Mouse (Mus musculus) thymus, adult 2 months (tissue): Measurements from ENCODE around the gene Tinf2. TPM values are rescaled to one million over a fixed set of nuclear protein-coding genes. Genes with fewer than 3 reads are reported as not detected.

Experiments
- DNase-seq: peaks from one replicate; pipeline ENCODE4 v3.0.0; 2021
- H3K27ac ChIP-seq: fragments of 200-500 bp; 2 replicates; pipeline ENCODE4 v1.5.1; 2012; ENCODE audit warnings: low read length, control low read depth; ENCODE audit not compliant: control insufficient read depth, insufficient read depth
- H3K27me3 ChIP-seq: fragments of 200-500 bp; 2 replicates; pipeline ENCODE4 v1.6.1; 2012; ENCODE audit warnings: mild to moderate bottlenecking, low read length, moderate library complexity, mixed read lengths; ENCODE audit not compliant: control insufficient read depth, insufficient read depth
- H3K36me3 ChIP-seq: fragments of 200-500 bp; 2 replicates; pipeline ENCODE4 v1.6.1; 2012; ENCODE audit warnings: mild to moderate bottlenecking, low read length, moderate library complexity; ENCODE audit not compliant: control insufficient read depth, insufficient read depth
- H3K4me1 ChIP-seq: fragments of 200-500 bp; replicated peaks from 2 replicates; pipeline ENCODE4 v1.6.1; 2012; ENCODE audit warnings: low read length; ENCODE audit not compliant: control insufficient read depth, insufficient read depth
- H3K4me3 ChIP-seq: fragments of 200-500 bp; 2 replicates; pipeline ENCODE4 v1.5.1; 2012; ENCODE audit warnings: mild to moderate bottlenecking, low read length, control low read depth, moderate library complexity; ENCODE audit not compliant: control insufficient read depth, insufficient read depth
- CTCF ChIP-seq: fragments of 200-500 bp; IDR thresholded peaks from 2 replicates; pipeline ENCODE4 v1.5.1; 2012; ENCODE audit warnings: mild to moderate bottlenecking, control low read depth, low read length, moderate library complexity, borderline replicate concordance; ENCODE audit not compliant: control insufficient read depth, poor library complexity, insufficient read depth; ENCODE audit errors: extremely low read depth
- POLR2A ChIP-seq: fragments of 200-500 bp; IDR thresholded peaks from 2 replicates; pipeline ENCODE4 v1.6.1; 2012; ENCODE audit warnings: mild to moderate bottlenecking, low read length, control low read depth, moderate library complexity; ENCODE audit not compliant: control insufficient read depth, poor library complexity, insufficient read depth; ENCODE audit errors: extremely low read depth
- WGBS: fragments of 180-500 bp; shearing (Covaris S2); methylation state at CpG from one replicate; pipeline ENCODE4 v1.1.7; 2018; 5-methylcytosine and 5-hydroxymethylcytosine counted together
- polyA plus RNA-seq: library from polyadenylated mRNA; depleted of rRNA; stranded (reverse); fragments of >200 nt; gene quantifications from 2 replicates; pipeline ENCODE4 v1.2.3, GENCODE M21; 2012; rRNA removed

Gene Tinf2
- polyA plus RNA-seq: 51.5 and 51.9 TPM in 2 replicates

DNA sequence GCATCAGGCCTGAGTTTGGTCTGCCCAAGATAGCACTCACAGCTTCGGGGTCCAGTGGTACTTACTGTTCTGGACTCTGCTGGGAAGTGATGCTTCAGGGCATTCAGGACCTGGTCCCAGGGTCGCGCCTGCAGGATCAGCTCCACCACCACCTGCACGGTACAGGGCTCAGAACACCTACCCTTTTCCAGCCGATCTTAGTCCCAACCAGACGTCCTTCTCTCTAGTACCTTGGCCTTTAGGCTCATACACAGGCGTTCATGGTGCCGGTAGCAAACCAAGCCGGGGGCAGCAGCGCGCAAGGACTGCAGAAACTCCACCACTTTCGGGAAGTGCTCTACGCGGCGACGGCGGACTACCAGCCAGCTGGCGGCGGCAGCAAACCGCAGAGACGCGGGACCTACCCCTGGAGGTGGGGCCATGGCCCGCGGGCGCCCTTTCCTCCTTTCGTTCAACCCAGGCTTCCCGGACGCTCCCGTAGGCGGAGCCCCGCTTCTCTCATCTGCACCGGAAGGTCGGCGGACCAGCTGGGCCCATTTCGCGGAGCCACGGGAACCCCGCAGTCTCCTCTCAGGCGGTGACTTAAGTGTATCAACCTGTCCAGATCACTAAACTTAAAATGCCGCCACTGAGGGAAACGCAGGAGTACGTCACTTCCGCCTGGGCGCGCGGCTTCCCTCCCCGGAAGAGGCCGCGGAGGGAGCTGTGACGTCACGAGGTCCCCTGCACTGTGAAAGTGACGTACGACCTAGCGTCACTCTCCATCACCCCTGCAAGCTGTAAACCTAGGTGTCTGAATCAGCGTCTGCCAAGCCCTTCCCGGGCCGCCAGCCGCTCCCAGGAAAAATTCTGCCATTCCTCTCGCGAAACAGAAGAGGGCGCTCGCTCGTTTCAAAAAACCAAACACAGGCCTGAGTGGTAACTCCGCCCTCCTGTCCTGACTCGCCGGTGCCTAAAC, at the start of gene Tinf2:
TSS of gene Tinf2 (minus strand) at position 661 of the 958 bp plus-strand sequence.
- TF ChIP-seq CTCF: peak; percentile 92
- TF ChIP-seq POLR2A: 0 out of 2 replicates have a peak, but pooled peaks have one; percentile 20
- peak within 1 kb of the TSS; percentile 62 for H3K4me3 ChIP-seq
- H3K27ac ChIP-seq: peak within 1 kb of the TSS; percentile 72
- H3K4me1 ChIP-seq: peaks cover 8% of the 10 kb centered on the region
- H3K27me3 ChIP-seq: no peaks in the 10 kb centered on the region
- peaks cover 34% of the 10 kb centered on the region for H3K36me3 ChIP-seq
- DNase-seq: peak; percentile 91
- under 1% methylated on average over 66 of the region's 66 CpGs for WGBS

DNA sequence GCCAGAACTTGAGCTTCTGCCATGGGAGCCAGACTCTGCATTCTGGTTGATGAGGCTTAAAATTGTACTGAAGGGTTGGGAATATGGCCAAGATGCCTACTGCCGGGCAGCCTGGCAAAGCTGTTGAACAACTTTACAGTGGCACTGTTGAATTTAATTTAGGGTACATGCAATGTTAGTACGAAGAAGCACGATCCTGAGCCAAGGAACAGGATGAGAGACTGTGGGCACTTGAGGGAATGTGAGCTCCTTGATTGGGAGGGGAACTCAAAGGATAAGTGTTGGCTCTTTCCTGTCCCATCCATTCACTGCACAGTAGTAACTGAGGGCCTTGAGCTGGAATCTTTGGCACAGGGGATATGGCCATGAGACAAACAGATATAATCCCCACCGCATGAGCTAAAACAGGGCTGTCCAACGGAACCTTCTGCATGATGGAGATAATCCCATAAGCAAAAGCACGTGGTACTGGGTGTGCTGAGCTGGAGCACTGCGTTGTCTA, 49.0 kb upstream of the Tinf2 start:
- 90% methylated on average over 7 of the region's 7 CpGs for WGBS
- H3K4me1 ChIP-seq: no peaks in the 10 kb centered on the region
- no peaks in the 10 kb centered on the region for H3K27me3 ChIP-seq
- no peak overlapping the region for H3K4me3 ChIP-seq
- H3K36me3 ChIP-seq: no peaks in the 10 kb centered on the region
- TF ChIP-seq POLR2A (no peak), CTCF (no peak)
- no peak for DNase-seq
- H3K27ac ChIP-seq: no peak overlapping the region

DNA sequence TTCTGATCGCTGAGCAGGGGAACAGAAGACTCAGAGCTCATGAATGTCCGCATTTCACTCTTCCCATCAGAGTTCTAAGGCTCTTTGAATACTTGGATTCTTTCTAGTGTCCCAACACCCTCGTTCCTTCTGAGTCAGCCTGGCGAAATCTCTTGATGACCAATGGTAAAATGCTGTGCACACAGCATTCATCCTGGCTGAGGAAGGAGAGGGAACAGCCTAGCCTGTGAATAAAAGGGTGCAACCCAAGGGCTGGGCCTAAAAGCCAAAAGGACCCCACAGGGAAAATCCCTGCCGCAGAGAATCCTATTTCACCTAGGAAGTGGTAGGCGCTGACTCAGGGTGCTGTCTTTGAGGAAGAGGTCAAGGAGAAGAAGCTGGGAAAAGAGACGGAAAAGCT, 48.5 kb upstream of the Tinf2 start:
- DNase-seq: no peak
- Histone ChIP-seq H3K36me3 (no peaks in the 10 kb centered on the region), H3K27me3 (no peaks in the 10 kb centered on the region), H3K4me1 (peaks cover 4% of the 10 kb centered on the region), H3K27ac (no peak overlapping the region), H3K4me3 (no peak overlapping the region)
- WGBS: 95% methylated on average over 7 of the region's 7 CpGs
- TF ChIP-seq CTCF (no peak), POLR2A (no peak)

DNA sequence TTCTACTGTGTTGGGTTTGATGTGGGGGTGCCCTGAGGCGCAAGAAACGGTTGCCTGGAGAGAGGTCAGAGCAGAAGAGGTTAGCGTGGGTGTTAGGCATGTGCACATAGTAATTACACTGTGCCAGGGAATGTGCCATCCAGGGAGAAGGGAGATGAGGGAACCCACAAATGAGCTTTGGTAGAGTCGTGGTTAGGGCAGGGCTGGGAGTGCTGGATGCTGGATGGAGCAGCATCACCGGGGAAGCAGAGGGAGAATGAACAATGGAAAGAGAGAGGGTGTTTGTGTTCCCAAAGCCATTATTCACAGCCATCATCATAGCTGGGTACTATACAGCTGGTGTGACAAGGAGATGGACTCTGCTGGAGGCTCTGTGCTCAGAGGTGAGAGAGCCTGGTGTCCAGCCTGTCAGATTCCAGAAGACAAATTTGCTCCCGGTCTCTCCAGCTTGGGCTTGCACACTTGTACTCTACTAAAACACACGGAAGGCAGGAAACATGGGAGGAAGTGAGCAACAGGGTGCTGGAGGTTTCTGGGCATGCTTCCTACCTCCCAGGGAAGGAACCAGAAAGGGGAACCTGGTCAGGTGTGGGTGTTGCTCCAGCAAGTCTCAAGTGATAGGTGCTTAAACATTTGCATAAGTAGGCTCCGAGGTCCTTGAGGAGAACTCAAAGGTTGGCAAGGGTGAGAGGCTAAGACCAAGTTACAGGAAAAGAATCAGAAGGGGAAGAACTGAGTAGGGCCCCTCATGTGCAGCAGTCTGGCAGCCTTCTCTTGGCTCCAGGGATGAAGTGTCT, 46.5 kb upstream of the Tinf2 start:
- H3K4me3 ChIP-seq: no peak overlapping the region
- no peak overlapping the region for H3K27ac ChIP-seq
- H3K27me3 ChIP-seq: no peaks in the 10 kb centered on the region
- 56% methylated on average over 8 of the region's 8 CpGs for WGBS
- no peaks in the 10 kb centered on the region for H3K36me3 ChIP-seq
- no peak for TF ChIP-seq POLR2A
- TF ChIP-seq CTCF: no peak
- DNase-seq: no peak
- peaks cover 15% of the 10 kb centered on the region for H3K4me1 ChIP-seq

DNA sequence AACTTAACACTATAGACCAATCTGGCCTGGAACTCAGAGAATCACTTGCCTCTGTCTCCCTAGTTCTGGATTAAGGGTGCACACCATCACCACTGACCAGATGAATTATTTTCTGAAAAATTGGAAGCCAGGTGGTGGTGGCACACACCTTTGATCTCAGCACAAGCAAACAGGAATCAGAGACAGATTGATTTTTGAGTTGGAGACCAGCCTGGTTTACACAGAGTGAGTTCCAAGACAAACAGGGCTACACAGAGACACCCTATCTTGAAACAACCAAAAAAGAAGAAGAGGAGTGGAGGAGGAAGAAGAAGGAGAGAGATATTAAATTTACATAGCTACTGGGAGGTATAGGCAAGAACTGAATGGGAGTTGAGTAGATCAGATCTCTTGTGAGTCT, 44.6 kb upstream of the Tinf2 start:
- H3K27ac ChIP-seq: no peak overlapping the region
- H3K4me1 ChIP-seq: peaks cover 22% of the 10 kb centered on the region
- DNase-seq: no peak
- H3K36me3 ChIP-seq: no peaks in the 10 kb centered on the region
- no peak for TF ChIP-seq CTCF
- TF ChIP-seq POLR2A: no peak
- no peak overlapping the region for H3K4me3 ChIP-seq
- no peaks in the 10 kb centered on the region for H3K27me3 ChIP-seq

DNA sequence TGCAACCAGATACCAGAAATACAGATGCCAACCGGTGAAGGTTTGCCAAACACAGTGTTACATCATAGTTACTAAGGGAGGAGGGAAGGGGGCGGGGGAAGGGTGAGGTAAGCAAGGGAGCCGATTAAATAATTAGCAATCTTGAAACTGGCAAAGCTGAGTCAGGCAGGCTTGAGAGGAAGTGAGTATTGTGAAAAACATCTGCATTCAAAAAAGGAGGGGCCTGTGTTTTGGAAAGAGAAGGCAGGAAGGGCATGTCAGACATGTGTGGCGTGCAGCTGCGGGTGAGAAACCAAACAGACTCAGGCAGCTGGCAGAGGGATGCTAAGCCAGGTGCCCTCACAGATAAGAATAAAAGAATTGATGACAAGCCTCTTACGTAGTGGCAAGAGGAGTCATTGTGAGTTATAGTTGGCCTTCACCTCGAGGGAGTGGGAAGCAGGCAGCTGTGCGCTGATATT, 42.8 kb upstream of the Tinf2 start:
- DNase-seq: peak; percentile 81
- Histone ChIP-seq H3K27ac (peak overlapping the region; percentile 92), H3K4me1 (peaks cover 22% of the 10 kb centered on the region), H3K4me3 (no peak overlapping the region), H3K27me3 (no peaks in the 10 kb centered on the region), H3K36me3 (no peaks in the 10 kb centered on the region)
- no peak for TF ChIP-seq CTCF
- peak; percentile 23; the same call in 1 of the 2 replicates for TF ChIP-seq POLR2A
- WGBS: 5% methylated on average over 8 of the region's 8 CpGs
